Mouse (Mus musculus) neural tube, embryonic 13.5 days (tissue): ENCODE measurements around the gene Irak2. TPM values are rescaled to one million over a fixed set of nuclear protein-coding genes. Genes with fewer than 3 reads are reported as not detected.

ENCODE experiments used
- ATAC-seq: fragments of 200-750 bp; cut with Nextera tagmentation; 2 replicates; pipeline ENCODE4 v1.8.0; 2017; ENCODE audit warnings: low read depth, mild to moderate bottlenecking, moderate TSS enrichment, moderate library complexity
- H3K27ac ChIP-seq: fragments of 300-500 bp; sonication (generic); replicated peaks from 2 replicates; pipeline ENCODE4 v1.5.1; 2015; ENCODE audit warnings: moderate library complexity, mild to moderate bottlenecking, inconsistent platforms
- H3K27me3 ChIP-seq: fragments of 300-500 bp; sonication (generic); 2 replicates; pipeline ENCODE4 v1.6.1; 2015; ENCODE audit warnings: mild to moderate bottlenecking, inconsistent platforms
- H3K36me3 ChIP-seq: fragments of 300-500 bp; sonication (generic); 2 replicates; pipeline ENCODE4 v1.6.1; 2015; ENCODE audit warnings: mild to moderate bottlenecking, inconsistent platforms
- H3K4me1 ChIP-seq: fragments of 300-500 bp; sonication (generic); replicated peaks from 2 replicates; pipeline ENCODE4 v1.6.1; 2015; ENCODE audit warnings: inconsistent platforms
- H3K4me2 ChIP-seq: fragments of 300-500 bp; sonication (generic); 2 replicates; pipeline ENCODE4 v1.6.1; 2015; ENCODE audit warnings: inconsistent platforms, mild to moderate bottlenecking, moderate library complexity
- H3K4me3 ChIP-seq: fragments of 300-500 bp; sonication (generic); 2 replicates; pipeline ENCODE4 v1.5.1; 2015; ENCODE audit warnings: mild to moderate bottlenecking, inconsistent platforms
- H3K9ac ChIP-seq: fragments of 300-500 bp; sonication (generic); 2 replicates; pipeline ENCODE4 v1.6.1; 2015; ENCODE audit warnings: moderate library complexity, mild to moderate bottlenecking, inconsistent platforms
- H3K9me3 ChIP-seq: fragments of 300-500 bp; sonication (generic); 2 replicates; pipeline ENCODE4 v1.6.1; 2016; ENCODE audit warnings: inconsistent platforms
- WGBS: fragments of 180-500 bp; shearing (Covaris S2); methylation state at CpG from one replicate; pipeline ENCODE4 v1.1.7; 2015; 5-methylcytosine and 5-hydroxymethylcytosine counted together
- polyA plus RNA-seq: library from polyadenylated mRNA; unstranded; fragments of >200 nt; fragmentation: Nextera tagmentation; extraction: Ambion mirVana; gene quantifications from 2 replicates; pipeline ENCODE4 v1.2.1, GENCODE M21; 2015

The Irak2 gene
- 2.5 and 2.7 TPM in 2 replicates for polyA plus RNA-seq

DNA sequence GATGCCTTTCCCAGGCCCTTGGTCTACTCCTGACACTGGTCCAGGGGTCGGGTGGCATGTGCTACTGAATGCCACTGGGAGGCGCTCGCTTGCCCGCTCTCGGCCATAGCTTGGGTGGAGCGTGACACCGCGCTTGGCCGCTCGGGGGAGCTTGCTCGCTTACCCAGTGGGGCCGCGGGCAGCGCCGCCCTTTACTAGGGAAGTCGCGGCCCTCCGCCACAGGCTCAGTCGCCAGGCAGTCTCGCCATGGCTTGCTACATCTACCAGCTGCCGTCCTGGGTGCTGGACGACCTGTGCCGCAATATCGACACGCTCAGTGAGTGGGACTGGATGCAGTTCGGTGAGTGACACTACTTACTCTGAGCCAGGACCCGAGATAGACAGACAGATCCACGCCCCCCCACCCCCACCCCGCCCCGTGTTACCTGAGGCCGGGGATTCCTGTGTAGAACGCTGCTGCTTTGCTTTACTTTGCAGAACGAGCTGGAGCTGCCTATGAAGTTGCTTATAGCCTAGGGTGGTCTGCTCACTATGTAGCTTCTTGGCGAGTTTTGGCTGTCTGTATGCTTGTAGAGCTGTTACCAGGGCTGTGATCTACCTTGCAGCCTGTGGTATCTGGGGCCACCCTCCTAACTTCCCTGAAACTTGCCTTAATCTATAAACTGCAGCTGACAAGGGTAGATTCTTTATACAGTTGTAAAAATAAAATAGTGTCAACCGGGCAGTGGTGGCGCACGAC is at the start of gene Irak2:
Irak2 (plus strand) TSS at position 166 of the 739 bp plus-strand sequence.
- ATAC-seq: peak; percentile 91
- Histone ChIP-seq H3K9ac (peak within 1 kb of the TSS; percentile 72), H3K9me3 (no peaks in the 10 kb centered on the region), H3K27me3 (no peaks in the 10 kb centered on the region), H3K4me3 (peak within 1 kb of the TSS; percentile 49), H3K4me2 (peak within 1 kb of the TSS; percentile 72), H3K4me1 (0 out of 2 replicates have a peak, but pooled peaks cover 6% of the 10 kb centered on the region), H3K36me3 (peaks cover 6% of the 10 kb centered on the region), H3K27ac (no peak within 1 kb of the TSS)
- WGBS: 9% methylated on average over 36 of the region's 37 CpGs

DNA sequence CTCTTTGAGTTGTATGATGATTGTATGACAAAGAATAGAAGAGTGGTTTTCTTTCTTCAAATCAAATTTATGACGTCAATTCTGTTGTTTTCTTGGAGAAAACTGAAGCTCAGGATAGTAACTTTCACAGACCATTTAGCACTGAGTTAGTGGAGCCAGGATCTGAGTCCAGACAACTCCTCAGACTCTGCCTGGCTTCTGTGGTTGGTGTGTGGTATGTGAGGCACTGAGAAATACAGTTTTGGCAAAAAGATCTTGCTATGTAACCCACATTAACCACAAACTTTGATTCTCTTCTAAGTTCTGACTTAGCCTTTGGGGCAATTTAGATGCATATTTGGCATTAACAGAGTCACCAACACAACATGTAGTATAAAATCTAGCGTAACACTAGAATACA is 45.6 kb upstream of the Irak2 start:
- Histone ChIP-seq H3K27ac (no peak overlapping the region), H3K4me1 (no peaks in the 10 kb centered on the region), H3K27me3 (no peaks in the 10 kb centered on the region), H3K4me3 (no peak overlapping the region), H3K4me2 (no peak overlapping the region), H3K9me3 (no peaks in the 10 kb centered on the region), H3K9ac (no peak overlapping the region), H3K36me3 (no peaks in the 10 kb centered on the region)
- WGBS: 99% methylated on average over 2 of the region's 2 CpGs
- ATAC-seq: no peak

DNA sequence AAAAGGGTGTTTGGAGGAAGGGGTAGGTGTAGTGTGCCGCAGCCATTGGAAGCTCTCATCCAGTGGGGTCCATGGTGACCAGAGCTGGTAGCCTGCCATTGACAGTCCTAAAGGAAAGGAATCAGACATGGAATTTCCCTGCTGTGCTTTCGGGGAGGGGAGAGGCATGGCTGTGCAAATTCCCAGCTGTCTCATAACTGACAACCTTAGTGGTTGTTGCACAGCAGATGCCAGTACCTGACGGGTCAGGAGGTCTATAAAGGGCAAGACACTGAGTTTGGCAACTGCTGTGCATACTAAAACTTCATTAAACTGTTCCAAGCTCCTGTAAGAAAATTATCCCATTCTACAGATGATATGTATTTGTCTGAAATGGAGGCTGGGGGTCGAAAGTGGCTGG is 40.3 kb upstream of the Irak2 start:
- no peak overlapping the region for H3K4me2 ChIP-seq
- no peak overlapping the region for H3K4me3 ChIP-seq
- H3K9me3 ChIP-seq: no peaks in the 10 kb centered on the region
- no peak for ATAC-seq
- H3K4me1 ChIP-seq: peaks cover 5% of the 10 kb centered on the region; the same call in 1 of the 2 replicates
- 94% methylated on average over 4 of the region's 4 CpGs for WGBS
- H3K36me3 ChIP-seq: no peaks in the 10 kb centered on the region
- H3K9ac ChIP-seq: no peak overlapping the region
- no peaks in the 10 kb centered on the region for H3K27me3 ChIP-seq
- no peak overlapping the region for H3K27ac ChIP-seq

DNA sequence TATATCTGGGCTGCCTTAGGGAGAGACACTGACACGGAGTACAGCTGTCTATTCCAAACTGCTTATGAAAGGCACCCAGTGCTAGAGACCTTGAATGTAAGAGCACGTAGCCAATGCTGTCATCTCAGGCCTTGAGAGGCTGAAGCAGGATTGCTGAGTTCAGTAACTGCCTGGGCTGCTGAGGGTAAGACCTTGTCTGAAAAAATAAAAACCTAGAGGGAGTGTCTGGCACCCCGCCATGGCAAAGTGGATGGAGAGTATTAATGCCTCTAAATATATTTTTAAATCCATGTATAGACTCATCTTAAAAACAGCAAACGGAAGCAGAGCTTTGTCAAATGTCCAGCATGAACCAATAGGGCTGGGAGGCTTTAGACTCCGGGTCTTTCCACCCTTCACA is 38.4 kb upstream of the Irak2 start:
- Histone ChIP-seq H3K9ac (no peak overlapping the region), H3K27ac (no peak overlapping the region), H3K4me3 (no peak overlapping the region), H3K4me1 (peaks cover 5% of the 10 kb centered on the region; the same call in 1 of the 2 replicates), H3K27me3 (no peaks in the 10 kb centered on the region), H3K4me2 (no peak overlapping the region), H3K9me3 (no peaks in the 10 kb centered on the region), H3K36me3 (no peaks in the 10 kb centered on the region)
- no peak for ATAC-seq
- 81% methylated on average over 5 of the region's 5 CpGs for WGBS

DNA sequence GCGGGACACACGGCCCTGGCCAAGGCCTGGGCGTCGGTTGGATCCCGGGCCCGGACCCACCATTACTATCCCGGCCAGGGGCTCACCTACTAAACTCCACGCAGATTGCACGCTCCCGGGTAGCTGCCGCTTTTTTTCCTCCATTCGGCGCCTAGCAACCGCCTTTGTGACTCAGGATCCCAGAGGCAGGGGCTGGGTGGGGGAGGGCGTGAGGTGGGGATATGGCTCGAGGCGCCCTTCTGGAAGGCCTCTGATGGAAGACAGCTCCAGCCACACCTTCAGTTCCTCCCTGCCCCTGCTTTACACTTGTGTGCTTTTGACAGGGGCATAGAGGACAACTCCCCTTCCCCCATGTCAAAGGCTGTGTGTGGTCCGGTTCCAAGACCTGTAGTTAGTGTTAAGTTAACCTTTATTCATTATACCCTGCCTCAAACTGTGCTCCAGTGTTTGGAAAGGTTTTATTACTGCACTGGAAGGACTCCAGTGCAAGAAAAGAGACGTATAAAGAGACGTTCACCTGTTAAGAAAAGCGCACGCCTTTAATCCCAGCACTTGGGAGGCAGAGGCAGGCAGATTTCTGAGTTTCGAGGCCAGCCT is 37.6 kb upstream of the Irak2 start, which contains the start of gene Fancd2os:
Fancd2os (minus strand) TSS at position 173 of the 597 bp plus-strand sequence.
- Histone ChIP-seq H3K4me1 (peaks cover 10% of the 10 kb centered on the region), H3K36me3 (no peaks in the 10 kb centered on the region), H3K4me3 (no peak within 1 kb of the TSS), H3K27me3 (no peaks in the 10 kb centered on the region), H3K9me3 (no peaks in the 10 kb centered on the region), H3K27ac (no peak within 1 kb of the TSS), H3K4me2 (0 out of 2 replicates have a peak within 1 kb of the TSS, but pooled peaks have one; percentile 18), H3K9ac (0 out of 2 replicates have a peak within 1 kb of the TSS, but pooled peaks have one; percentile 6)
- WGBS: 36% methylated on average over 23 of the region's 23 CpGs
- ATAC-seq: no peak

DNA sequence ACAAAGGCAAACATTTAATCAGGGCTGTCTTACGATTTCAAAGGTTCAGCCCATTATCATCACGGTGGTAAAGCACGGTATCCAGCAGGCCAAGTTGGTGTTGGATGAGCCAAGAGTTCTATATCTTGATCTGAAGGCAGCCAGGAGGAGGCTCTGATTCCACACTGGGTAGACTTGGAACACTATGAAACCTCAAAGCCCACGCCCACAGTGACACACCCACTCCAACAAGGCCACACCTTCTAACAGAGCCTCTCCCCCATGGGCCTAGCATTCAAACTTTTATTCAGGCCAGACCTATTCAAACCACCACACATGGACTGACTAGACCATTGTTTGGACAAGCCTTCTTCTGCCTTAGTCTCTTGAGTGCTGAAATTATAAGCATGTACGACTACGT is 35.4 kb upstream of the Irak2 start:
- Histone ChIP-seq H3K27ac (no peak overlapping the region), H3K4me1 (peaks cover 27% of the 10 kb centered on the region), H3K9me3 (no peaks in the 10 kb centered on the region), H3K27me3 (no peaks in the 10 kb centered on the region), H3K4me2 (no peak overlapping the region), H3K4me3 (no peak overlapping the region), H3K9ac (no peak overlapping the region), H3K36me3 (no peaks in the 10 kb centered on the region)
- 93% methylated on average over 6 of the region's 6 CpGs for WGBS
- ATAC-seq: no peak

DNA sequence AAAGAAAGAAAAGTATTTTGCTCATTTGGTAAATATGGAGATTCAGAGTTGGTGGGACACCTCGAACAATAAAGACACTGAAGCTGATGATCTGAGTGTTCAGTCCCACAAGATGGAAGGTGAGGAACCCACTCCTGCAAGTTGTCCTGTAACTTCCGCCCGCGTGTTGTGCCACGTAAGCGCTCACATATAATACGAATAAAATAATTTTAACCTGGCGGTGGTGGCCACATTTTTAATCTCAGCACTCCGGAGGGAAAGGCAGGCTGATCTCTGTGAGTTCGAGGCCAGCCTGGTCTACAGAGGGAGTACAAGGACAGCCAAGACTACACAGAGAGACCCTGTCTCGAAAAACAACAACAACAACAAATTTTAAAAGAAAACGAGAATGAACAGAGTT is 34.3 kb upstream of the Irak2 start:
- peak overlapping the region; percentile 95 for H3K4me3 ChIP-seq
- 50% methylated on average over 12 of the region's 12 CpGs for WGBS
- H3K9ac ChIP-seq: peak overlapping the region; percentile 93
- H3K27ac ChIP-seq: peak overlapping the region; percentile 82
- peaks cover 27% of the 10 kb centered on the region for H3K4me1 ChIP-seq
- H3K36me3 ChIP-seq: no peaks in the 10 kb centered on the region
- H3K4me2 ChIP-seq: peak overlapping the region; percentile 94
- H3K27me3 ChIP-seq: no peaks in the 10 kb centered on the region
- no peak for ATAC-seq
- no peaks in the 10 kb centered on the region for H3K9me3 ChIP-seq

DNA sequence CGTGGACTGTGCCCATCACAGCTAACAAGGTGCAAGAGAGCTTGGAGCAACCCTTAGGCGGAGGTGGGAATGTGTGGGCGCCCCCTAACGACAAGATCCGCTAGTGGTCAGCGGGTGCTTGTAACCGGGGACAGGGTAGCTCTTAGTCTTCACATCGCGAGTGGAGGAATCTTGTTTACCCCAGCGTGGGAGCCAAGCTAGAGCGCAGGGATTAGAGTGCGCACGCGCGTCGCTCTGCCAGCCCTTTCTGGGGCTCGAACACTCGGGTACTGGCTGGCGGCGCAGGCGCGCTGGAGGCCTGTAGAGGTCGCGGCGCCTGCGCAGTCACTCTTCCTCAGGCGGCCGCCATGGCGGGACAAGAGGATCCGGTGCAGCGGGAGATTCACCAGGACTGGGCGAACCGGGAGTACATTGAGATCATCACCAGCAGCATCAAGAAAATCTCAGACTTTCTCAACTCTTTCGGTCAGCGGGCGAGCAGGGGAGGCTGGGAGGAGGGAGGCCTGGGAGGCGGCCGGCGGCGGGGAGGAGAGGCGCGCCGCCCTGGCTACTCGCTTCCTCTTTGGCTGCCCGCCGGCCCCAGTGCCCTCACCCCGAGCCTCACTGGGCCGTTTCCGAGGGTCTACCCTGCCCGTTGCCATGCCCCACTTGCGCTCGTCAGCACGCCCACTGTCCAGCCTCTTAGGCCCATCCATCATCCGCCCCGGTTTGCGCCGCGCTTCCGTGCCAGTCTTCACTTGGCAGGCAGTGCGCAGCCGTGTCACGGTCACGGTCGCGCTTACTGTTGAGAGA is 33.6 kb upstream of the Irak2 start, which contains the start of gene Brk1:
Brk1 (plus strand) TSS at position 341 of the 792 bp plus-strand sequence.
- no peaks in the 10 kb centered on the region for H3K36me3 ChIP-seq
- peaks cover 27% of the 10 kb centered on the region for H3K4me1 ChIP-seq
- H3K4me2 ChIP-seq: peak within 1 kb of the TSS; percentile 94
- H3K9me3 ChIP-seq: no peaks in the 10 kb centered on the region
- H3K9ac ChIP-seq: peak within 1 kb of the TSS; percentile 93
- peak; percentile 95 for ATAC-seq
- H3K4me3 ChIP-seq: peak within 1 kb of the TSS; percentile 95
- WGBS: under 1% methylated on average over 65 of the region's 65 CpGs
- no peaks in the 10 kb centered on the region for H3K27me3 ChIP-seq
- H3K27ac ChIP-seq: peak within 1 kb of the TSS; percentile 82

DNA sequence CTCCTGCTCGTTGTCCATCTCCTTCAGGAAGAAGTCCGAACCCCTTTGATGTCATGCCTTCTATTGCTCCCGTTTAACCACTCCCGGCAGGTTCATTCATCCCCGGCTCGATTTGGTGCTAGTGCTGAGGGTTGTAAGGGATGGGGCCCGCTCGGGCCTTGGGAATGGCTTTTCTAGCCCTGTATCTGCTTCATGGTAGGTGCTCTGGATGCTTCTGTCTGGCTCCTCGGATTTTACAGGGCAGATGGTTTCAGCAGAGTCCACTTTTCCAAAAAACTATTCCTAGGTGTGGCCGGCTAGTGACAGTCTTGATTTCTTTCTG is 33.1 kb upstream of the Irak2 start:
- peak overlapping the region; percentile 95 for H3K4me3 ChIP-seq
- H3K4me1 ChIP-seq: peaks cover 26% of the 10 kb centered on the region
- ATAC-seq: 0 out of 2 replicates have a peak, but pooled peaks have one; percentile 48
- no peaks in the 10 kb centered on the region for H3K27me3 ChIP-seq
- peak overlapping the region; percentile 82 for H3K27ac ChIP-seq
- H3K36me3 ChIP-seq: no peaks in the 10 kb centered on the region
- peak overlapping the region; percentile 94 for H3K4me2 ChIP-seq
- H3K9ac ChIP-seq: peak overlapping the region; percentile 93
- 4% methylated on average over 10 of the region's 10 CpGs for WGBS
- no peaks in the 10 kb centered on the region for H3K9me3 ChIP-seq

DNA sequence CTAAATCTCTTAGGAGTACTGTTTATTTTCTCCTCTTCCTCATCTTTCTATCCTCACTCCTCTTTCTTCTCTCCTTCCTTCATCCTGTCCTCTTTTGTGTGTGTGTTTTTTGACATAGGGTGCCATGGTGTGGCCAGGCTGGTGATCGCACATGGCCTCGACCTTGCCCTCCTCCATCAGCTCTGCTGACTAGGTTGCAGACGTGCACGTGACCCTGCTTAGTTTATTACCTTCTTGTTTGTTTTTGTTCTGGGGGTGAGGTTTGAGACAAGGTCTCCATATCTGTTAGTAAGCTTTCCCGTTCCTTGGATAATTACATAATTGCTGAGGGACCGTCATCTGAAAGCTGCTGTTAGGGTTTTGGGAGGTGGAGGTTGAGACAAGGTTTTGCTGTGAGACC is 29.4 kb upstream of the Irak2 start:
- H3K9ac ChIP-seq: no peak overlapping the region
- no peak for ATAC-seq
- H3K4me3 ChIP-seq: no peak overlapping the region
- peaks cover 34% of the 10 kb centered on the region for H3K36me3 ChIP-seq
- no peaks in the 10 kb centered on the region for H3K27me3 ChIP-seq
- no peak overlapping the region for H3K27ac ChIP-seq
- 87% methylated on average over 6 of the region's 6 CpGs for WGBS
- H3K4me2 ChIP-seq: no peak overlapping the region
- peaks cover 22% of the 10 kb centered on the region for H3K4me1 ChIP-seq
- H3K9me3 ChIP-seq: no peaks in the 10 kb centered on the region

DNA sequence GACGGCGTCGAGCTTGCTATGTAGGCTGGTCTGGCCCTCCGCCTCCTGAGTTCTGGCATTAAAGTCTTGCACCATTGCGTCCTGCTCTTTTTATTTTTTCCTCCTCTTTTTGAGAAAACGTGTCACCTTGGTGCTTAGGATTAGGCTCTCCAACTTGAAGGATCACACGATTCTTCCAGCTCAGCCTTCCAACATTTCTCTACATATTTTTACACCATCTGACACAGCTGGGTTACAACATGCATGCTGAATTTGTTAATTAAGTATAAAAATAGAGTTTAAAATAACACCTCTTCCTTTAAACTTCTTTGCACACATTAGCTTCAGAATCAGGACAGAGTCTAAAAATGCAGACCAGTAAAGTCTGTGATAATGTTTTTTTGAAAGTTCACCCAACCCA is 29.0 kb upstream of the Irak2 start:
- peaks cover 38% of the 10 kb centered on the region for H3K36me3 ChIP-seq
- H3K4me1 ChIP-seq: peaks cover 22% of the 10 kb centered on the region
- WGBS: 93% methylated on average over 7 of the region's 7 CpGs
- no peaks in the 10 kb centered on the region for H3K27me3 ChIP-seq
- no peaks in the 10 kb centered on the region for H3K9me3 ChIP-seq
- no peak overlapping the region for H3K9ac ChIP-seq
- H3K4me3 ChIP-seq: no peak overlapping the region
- no peak overlapping the region for H3K27ac ChIP-seq
- ATAC-seq: no peak
- H3K4me2 ChIP-seq: no peak overlapping the region
